Mouse (Mus musculus): ENCODE data around the gene Fam53b. TPM values are rescaled to one million over a fixed set of nuclear protein-coding genes. Genes with fewer than 3 reads are reported as not detected.

Fam53b gene
- polyA plus RNA-seq, 1 experiment from 2014 or later = 11.9 TPM

- no peak for ATAC-seq (replicated peaks; ENCODE audit: insufficient number of reproducible peaks, low FRiP score, low TSS enrichment)
- Histone ChIP-seq H3K9me3 (replicated peaks; ENCODE audit: control insufficient read depth, low read length) (no peaks in the 10 kb centered on the region), H3K36me3 (ENCODE audit: control insufficient read depth, insufficient read depth, low read length) (no peaks in the 10 kb centered on the region), H3K4me2 (no peak overlapping the region), H3K27me3 (ENCODE audit: control insufficient read depth, insufficient read depth, low read length) (no peaks in the 10 kb centered on the region), H3K27ac (ENCODE audit: low read depth, low read length) (no peak overlapping the region), H3K4me1 (ENCODE audit: control insufficient read depth, insufficient read depth, low read length) (peaks cover 2% of the 10 kb centered on the region; the same call in 1 of the 2 replicates), H3K9ac (ENCODE audit: low read depth, low read length) (no peak overlapping the region), H3K4me3 (ENCODE audit: low read depth, low read length) (no peak overlapping the region)
- WGBS (ENCODE audit: insufficient replicate concordance) = 85% methylated on average over 11 of the region's 11 CpGs
Measured at GRCm38 (mm10) chr7:132681296-132681695, 132.4 kb downstream of the Fam53b start.

- no peak for ATAC-seq (replicated peaks; ENCODE audit: insufficient number of reproducible peaks, low FRiP score, low TSS enrichment)
- WGBS (ENCODE audit: insufficient replicate concordance) = 58% methylated on average over 6 of the region's 6 CpGs
- H3K9me3 ChIP-seq (replicated peaks; ENCODE audit: control insufficient read depth, low read length) = no peaks in the 10 kb centered on the region
- no peak overlapping the region for H3K4me3 ChIP-seq (ENCODE audit: low read depth, low read length)
- no peak overlapping the region for H3K9ac ChIP-seq (ENCODE audit: low read depth, low read length)
- no peaks in the 10 kb centered on the region for H3K36me3 ChIP-seq (ENCODE audit: control insufficient read depth, insufficient read depth, low read length)
- H3K27me3 ChIP-seq (ENCODE audit: control insufficient read depth, insufficient read depth, low read length) = no peaks in the 10 kb centered on the region
- peaks cover 2% of the 10 kb centered on the region; the same call in 1 of the 2 replicates for H3K4me1 ChIP-seq (ENCODE audit: control insufficient read depth, insufficient read depth, low read length)
- H3K4me2 ChIP-seq = no peak overlapping the region
- H3K27ac ChIP-seq (ENCODE audit: low read depth, low read length) = no peak overlapping the region
Measured at GRCm38 (mm10) chr7:132679549-132679948, 134.1 kb downstream of the Fam53b start.

- WGBS (ENCODE audit: insufficient replicate concordance) = 56% methylated on average over 4 of the region's 4 CpGs
- Histone ChIP-seq H3K27me3 (ENCODE audit: control insufficient read depth, insufficient read depth, low read length) (no peaks in the 10 kb centered on the region), H3K36me3 (ENCODE audit: control insufficient read depth, insufficient read depth, low read length) (no peaks in the 10 kb centered on the region), H3K4me2 (no peak overlapping the region), H3K27ac (ENCODE audit: low read depth, low read length) (no peak overlapping the region), H3K9me3 (replicated peaks; ENCODE audit: control insufficient read depth, low read length) (no peaks in the 10 kb centered on the region), H3K4me3 (ENCODE audit: low read depth, low read length) (no peak overlapping the region), H3K4me1 (ENCODE audit: control insufficient read depth, insufficient read depth, low read length) (peaks cover 6% of the 10 kb centered on the region), H3K9ac (ENCODE audit: low read depth, low read length) (no peak overlapping the region)
- no peak for ATAC-seq (replicated peaks; ENCODE audit: insufficient number of reproducible peaks, low FRiP score, low TSS enrichment)
Measured at GRCm38 (mm10) chr7:132679117-132679516, 134.6 kb downstream of the Fam53b start.

GRCm38 (mm10) chr7:132675922-132676321 lies 137.8 kb downstream of the Fam53b start:
- peaks cover 12% of the 10 kb centered on the region; the same call in 1 of the 2 replicates for H3K4me1 ChIP-seq (ENCODE audit: control insufficient read depth, insufficient read depth, low read length)
- no peaks in the 10 kb centered on the region for H3K36me3 ChIP-seq (ENCODE audit: control insufficient read depth, insufficient read depth, low read length)
- H3K9me3 ChIP-seq (replicated peaks; ENCODE audit: control insufficient read depth, low read length) = no peaks in the 10 kb centered on the region
- no peak for ATAC-seq (replicated peaks; ENCODE audit: insufficient number of reproducible peaks, low FRiP score, low TSS enrichment)
- H3K4me3 ChIP-seq (ENCODE audit: low read depth, low read length) = no peak overlapping the region
- H3K9ac ChIP-seq (ENCODE audit: low read depth, low read length) = no peak overlapping the region
- 84% methylated on average over 2 of the region's 2 CpGs for WGBS (ENCODE audit: insufficient replicate concordance)
- H3K4me2 ChIP-seq = no peak overlapping the region
- no peaks in the 10 kb centered on the region for H3K27me3 ChIP-seq (ENCODE audit: control insufficient read depth, insufficient read depth, low read length)
- no peak overlapping the region for H3K27ac ChIP-seq (ENCODE audit: low read depth, low read length)

- Histone ChIP-seq H3K4me3 (ENCODE audit: low read depth, low read length) (no peak overlapping the region), H3K27me3 (ENCODE audit: control insufficient read depth, insufficient read depth, low read length) (no peaks in the 10 kb centered on the region), H3K9me3 (replicated peaks; ENCODE audit: control insufficient read depth, low read length) (no peaks in the 10 kb centered on the region), H3K4me1 (ENCODE audit: control insufficient read depth, insufficient read depth, low read length) (peaks cover 12% of the 10 kb centered on the region; the same call in 1 of the 2 replicates), H3K27ac (ENCODE audit: low read depth, low read length) (peak overlapping the region; percentile 64), H3K36me3 (ENCODE audit: control insufficient read depth, insufficient read depth, low read length) (no peaks in the 10 kb centered on the region), H3K4me2 (no peak overlapping the region), H3K9ac (ENCODE audit: low read depth, low read length) (no peak overlapping the region)
- ATAC-seq (replicated peaks; ENCODE audit: insufficient number of reproducible peaks, low FRiP score, low TSS enrichment) = no peak
- WGBS (ENCODE audit: insufficient replicate concordance) = 48% methylated on average over 17 of the region's 17 CpGs
Measured at GRCm38 (mm10) chr7:132673931-132674755, 139.5 kb downstream of the Fam53b start.

- no peak overlapping the region for H3K4me2 ChIP-seq
- H3K27me3 ChIP-seq (ENCODE audit: control insufficient read depth, insufficient read depth, low read length) = no peaks in the 10 kb centered on the region
- no peak for ATAC-seq (replicated peaks; ENCODE audit: insufficient number of reproducible peaks, low FRiP score, low TSS enrichment)
- no peak overlapping the region for H3K27ac ChIP-seq (ENCODE audit: low read depth, low read length)
- no peak overlapping the region for H3K9ac ChIP-seq (ENCODE audit: low read depth, low read length)
- no peak overlapping the region for H3K4me3 ChIP-seq (ENCODE audit: low read depth, low read length)
- peaks cover 12% of the 10 kb centered on the region; the same call in 1 of the 2 replicates for H3K4me1 ChIP-seq (ENCODE audit: control insufficient read depth, insufficient read depth, low read length)
- 66% methylated on average over 7 of the region's 7 CpGs for WGBS (ENCODE audit: insufficient replicate concordance)
- H3K36me3 ChIP-seq (ENCODE audit: control insufficient read depth, insufficient read depth, low read length) = no peaks in the 10 kb centered on the region
- H3K9me3 ChIP-seq (replicated peaks; ENCODE audit: control insufficient read depth, low read length) = no peaks in the 10 kb centered on the region
Measured at GRCm38 (mm10) chr7:132672481-132672959, 141.2 kb downstream of the Fam53b start.

GRCm38 (mm10) chr7:132670863-132671165 lies 142.9 kb downstream of the Fam53b start:
- no peak overlapping the region for H3K9ac ChIP-seq (ENCODE audit: low read depth, low read length)
- H3K4me1 ChIP-seq (ENCODE audit: control insufficient read depth, insufficient read depth, low read length) = peaks cover 12% of the 10 kb centered on the region; the same call in 1 of the 2 replicates
- no peaks in the 10 kb centered on the region for H3K9me3 ChIP-seq (replicated peaks; ENCODE audit: control insufficient read depth, low read length)
- no peaks in the 10 kb centered on the region for H3K36me3 ChIP-seq (ENCODE audit: control insufficient read depth, insufficient read depth, low read length)
- no peak overlapping the region for H3K4me3 ChIP-seq (ENCODE audit: low read depth, low read length)
- H3K27me3 ChIP-seq (ENCODE audit: control insufficient read depth, insufficient read depth, low read length) = no peaks in the 10 kb centered on the region
- ATAC-seq (replicated peaks; ENCODE audit: insufficient number of reproducible peaks, low FRiP score, low TSS enrichment) = no peak
- H3K27ac ChIP-seq (ENCODE audit: low read depth, low read length) = no peak overlapping the region
- no peak overlapping the region for H3K4me2 ChIP-seq
- 76% methylated on average over 3 of the region's 3 CpGs for WGBS (ENCODE audit: insufficient replicate concordance)

GRCm38 (mm10) chr7:132669999-132670862 lies 143.5 kb downstream of the Fam53b start:
- Histone ChIP-seq H3K9ac (ENCODE audit: low read depth, low read length) (no peak overlapping the region), H3K36me3 (ENCODE audit: control insufficient read depth, insufficient read depth, low read length) (no peaks in the 10 kb centered on the region), H3K27me3 (ENCODE audit: control insufficient read depth, insufficient read depth, low read length) (no peaks in the 10 kb centered on the region), H3K4me2 (no peak overlapping the region), H3K4me3 (ENCODE audit: low read depth, low read length) (no peak overlapping the region), H3K9me3 (replicated peaks; ENCODE audit: control insufficient read depth, low read length) (no peaks in the 10 kb centered on the region), H3K4me1 (ENCODE audit: control insufficient read depth, insufficient read depth, low read length) (peaks cover 12% of the 10 kb centered on the region; the same call in 1 of the 2 replicates), H3K27ac (ENCODE audit: low read depth, low read length) (no peak overlapping the region)
- 81% methylated on average over 20 of the region's 20 CpGs for WGBS (ENCODE audit: insufficient replicate concordance)
- ATAC-seq (replicated peaks; ENCODE audit: insufficient number of reproducible peaks, low FRiP score, low TSS enrichment) = no peak
